Mouse (Mus musculus): ENCODE measurements around the gene Lpp.

Gene Lpp

GRCm38 (mm10) chr16:24622226-24623194, 229.2 kb downstream of the Lpp start:
- no peak for DNase-seq (ENCODE audit: low read depth, low spot score)

GRCm38 (mm10) chr16:24624335-24624734, 231.0 kb downstream of the Lpp start:
- DNase-seq (ENCODE audit: low read depth, low spot score): peak; percentile 30

- DNase-seq (ENCODE audit: low read depth, low spot score): no peak
Observed at GRCm38 (mm10) chr16:24625576-24625975, 232.3 kb downstream of the Lpp start.

GRCm38 (mm10) chr16:24628779-24629178, 235.5 kb downstream of the Lpp start:
- no peak for DNase-seq (ENCODE audit: low read depth, low spot score)

- peak; percentile 68 for DNase-seq (ENCODE audit: low read depth, low spot score)
Observed at GRCm38 (mm10) chr16:24629218-24630172, 236.2 kb downstream of the Lpp start.

GRCm38 (mm10) chr16:24635381-24635919, 242.1 kb downstream of the Lpp start:
- DNase-seq (ENCODE audit: low read depth, low spot score): no peak

- DNase-seq (ENCODE audit: low read depth, low spot score): no peak
Observed at GRCm38 (mm10) chr16:24636894-24637293, 243.6 kb downstream of the Lpp start.

GRCm38 (mm10) chr16:24641003-24641797, 247.9 kb downstream of the Lpp start:
- DNase-seq (ENCODE audit: low read depth, low spot score): peak; percentile 31

- DNase-seq (ENCODE audit: low read depth, low spot score): no peak
Observed at GRCm38 (mm10) chr16:24643024-24643635, 249.8 kb downstream of the Lpp start.

- DNase-seq (ENCODE audit: low read depth, low spot score): no peak
Observed at GRCm38 (mm10) chr16:24644154-24644553, 250.8 kb downstream of the Lpp start.

- no peak for DNase-seq (ENCODE audit: low read depth, low spot score)
Observed at GRCm38 (mm10) chr16:24644760-24645406, 251.6 kb downstream of the Lpp start.

GRCm38 (mm10) chr16:24645906-24646603, 252.7 kb downstream of the Lpp start:
- DNase-seq (ENCODE audit: low read depth, low spot score): no peak

- DNase-seq (ENCODE audit: low read depth, low spot score): peak; percentile 41
Observed at GRCm38 (mm10) chr16:24651655-24652654, 258.6 kb downstream of the Lpp start.

- no peak for DNase-seq (ENCODE audit: low read depth, low spot score)
Observed at GRCm38 (mm10) chr16:24653041-24653440, 259.7 kb downstream of the Lpp start.

- no peak for DNase-seq (ENCODE audit: low read depth, low spot score)
Observed at GRCm38 (mm10) chr16:24655116-24655515, 261.8 kb downstream of the Lpp start.

GRCm38 (mm10) chr16:24656026-24656425, 262.7 kb downstream of the Lpp start:
- DNase-seq (ENCODE audit: low read depth, low spot score): no peak

GRCm38 (mm10) chr16:24656752-24657151, 263.4 kb downstream of the Lpp start:
- DNase-seq (ENCODE audit: low read depth, low spot score): no peak

- DNase-seq (ENCODE audit: low read depth, low spot score): no peak
Observed at GRCm38 (mm10) chr16:24659049-24659448, 265.7 kb downstream of the Lpp start.
